Mouse (Mus musculus): ENCODE measurements around the gene Snap29.

Gene Snap29

DNA sequence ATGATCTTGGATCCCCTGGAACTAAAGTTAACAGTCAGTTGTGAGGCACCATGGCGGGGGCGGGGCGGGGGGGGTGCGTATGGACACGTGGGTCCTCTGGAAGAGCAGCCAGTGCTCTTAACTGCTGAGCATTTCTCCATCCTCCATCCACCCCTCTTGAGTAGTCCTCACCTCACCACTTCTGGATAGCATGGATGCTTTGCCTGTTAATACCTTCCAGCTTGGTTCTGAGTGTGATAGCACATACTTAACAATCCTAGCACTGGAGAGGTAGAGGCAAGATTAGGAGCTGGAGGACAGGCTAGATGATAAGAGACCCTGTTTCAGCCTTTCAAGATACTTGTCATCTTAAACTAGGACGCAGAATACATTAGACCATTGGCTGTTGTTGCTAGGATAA, 66.7 kb downstream of the Snap29 start:
- in situ Hi-C loops (cut with MboI): no loop called here

DNA sequence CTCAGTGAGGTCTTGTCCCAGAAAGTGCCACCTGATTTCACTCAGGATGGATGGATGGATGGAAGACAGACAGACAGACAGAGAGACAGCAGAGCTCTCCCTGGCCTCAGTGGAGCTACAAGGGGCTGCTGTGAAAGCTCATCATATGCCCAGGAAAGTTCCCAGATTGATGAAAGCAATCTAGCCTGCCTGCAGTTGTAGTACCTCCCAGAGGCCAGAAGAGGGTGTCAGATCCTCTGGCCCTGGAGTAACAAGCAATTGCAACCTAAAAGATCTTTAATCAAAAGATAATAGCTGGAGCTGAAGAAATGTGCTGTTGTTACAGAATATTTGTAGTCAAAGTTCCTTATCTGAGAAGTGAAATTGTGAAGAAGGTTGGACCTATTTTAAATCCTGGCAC, 68.3 kb downstream of the Snap29 start:
- in situ Hi-C loops (cut with MboI): no loop called here

DNA sequence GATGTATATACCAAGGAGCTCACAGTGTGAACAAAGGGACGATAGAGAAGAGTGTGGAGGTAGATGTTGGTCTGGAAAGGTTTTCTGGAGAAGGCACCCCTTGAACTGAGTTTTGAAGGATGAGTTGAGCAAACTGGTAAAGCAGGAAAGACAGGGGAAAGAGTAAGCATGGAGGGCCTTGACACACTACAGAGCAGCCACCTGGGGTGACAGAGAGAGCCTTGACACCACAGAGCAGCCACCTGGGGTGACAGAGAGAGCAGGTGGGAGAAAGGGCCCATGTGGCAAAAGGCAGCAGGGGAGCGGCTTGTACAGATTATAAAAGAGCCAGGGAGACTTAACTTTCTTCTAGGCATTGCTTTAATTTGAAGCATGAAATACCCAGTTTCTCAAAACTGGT, 69.0 kb downstream of the Snap29 start:
- in situ Hi-C loops (cut with MboI): no loop called here

DNA sequence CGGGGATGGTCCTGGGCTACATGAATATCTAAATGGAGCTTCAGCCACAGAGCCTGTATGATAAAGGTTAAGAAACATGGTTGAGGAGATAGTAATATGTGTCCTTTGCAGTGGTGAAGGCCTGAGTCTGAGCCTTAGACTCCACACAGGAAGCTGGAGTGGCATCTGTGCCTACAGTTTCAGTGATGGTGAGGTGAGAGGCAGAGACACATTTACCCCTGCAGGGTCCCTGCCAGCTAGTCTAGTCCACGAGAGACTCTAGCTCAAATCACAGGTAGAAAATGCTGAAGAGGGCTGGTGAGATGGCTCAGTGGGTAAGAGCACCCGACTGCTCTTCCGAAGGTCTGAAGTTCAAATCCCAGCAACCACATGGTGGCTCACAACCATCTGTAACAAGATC, 69.5 kb downstream of the Snap29 start:
- in situ Hi-C loops (cut with MboI): no loop called here

DNA sequence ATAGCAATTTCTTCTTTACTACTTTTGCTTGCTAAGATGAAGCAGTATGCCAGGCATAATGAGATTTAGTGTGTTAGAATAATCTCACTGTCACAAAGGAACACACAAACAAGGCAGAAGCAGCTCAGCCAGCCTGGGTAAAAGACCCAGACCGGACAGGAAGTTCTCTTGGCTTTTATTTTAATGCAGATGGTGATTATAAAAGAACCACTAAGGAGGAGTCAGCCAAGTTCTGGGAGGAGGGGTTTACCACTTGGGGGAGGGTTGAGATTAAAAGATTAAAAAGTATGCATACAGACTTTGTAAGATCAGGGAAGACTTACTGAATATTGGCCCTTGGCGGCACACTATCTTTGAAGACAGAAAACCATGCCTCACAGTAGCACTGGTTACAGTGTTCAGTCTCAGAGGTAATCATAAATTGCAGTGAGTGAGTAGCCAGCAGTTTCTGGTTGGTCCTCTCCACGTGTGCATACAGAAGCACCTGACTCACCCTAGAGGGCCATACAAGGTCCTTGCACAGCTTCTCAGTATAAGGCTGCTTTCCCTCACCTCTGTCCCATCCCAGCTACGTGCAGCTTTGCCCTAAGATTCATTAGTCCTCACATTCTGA, 72.7 kb downstream of the Snap29 start:
- in situ Hi-C loops (cut with MboI): no loop called here
